Mouse (Mus musculus): ENCODE data around the gene Eral1.
"Not testable (repeated sequence)": the region's sequence is repeated elsewhere in the genome, so short reads cannot be mapped to it uniquely, and the experiment has no call there.

Eral1 gene

DNA sequence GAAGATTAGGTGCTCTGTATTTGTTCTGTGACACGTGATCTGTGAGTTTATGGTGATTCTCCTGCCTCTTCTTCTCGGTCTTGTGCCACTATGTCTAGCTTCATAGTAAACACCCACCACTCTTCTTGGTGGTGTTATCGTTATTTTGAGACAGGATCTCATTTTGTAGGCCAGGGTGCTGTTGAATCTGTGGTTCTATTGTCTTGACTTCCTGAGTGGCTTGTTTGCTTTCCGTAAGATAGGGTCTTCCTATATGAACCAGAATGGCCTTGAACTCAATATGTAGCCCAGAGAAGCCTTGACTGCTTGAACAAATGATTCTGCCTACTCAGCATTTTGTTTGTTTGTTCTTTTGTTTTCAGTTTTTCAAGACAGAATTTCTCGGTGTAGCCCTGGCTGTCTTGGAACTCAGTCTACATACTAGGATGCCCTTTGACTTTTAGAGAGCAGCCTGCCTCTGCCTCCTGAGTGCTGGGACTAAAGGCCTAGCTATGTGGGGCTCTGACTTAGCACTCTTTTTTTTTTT, 7.6 kb upstream of the Eral1 start:
- DNase-seq (ENCODE audit: low read depth, low spot score) = no peak

DNA sequence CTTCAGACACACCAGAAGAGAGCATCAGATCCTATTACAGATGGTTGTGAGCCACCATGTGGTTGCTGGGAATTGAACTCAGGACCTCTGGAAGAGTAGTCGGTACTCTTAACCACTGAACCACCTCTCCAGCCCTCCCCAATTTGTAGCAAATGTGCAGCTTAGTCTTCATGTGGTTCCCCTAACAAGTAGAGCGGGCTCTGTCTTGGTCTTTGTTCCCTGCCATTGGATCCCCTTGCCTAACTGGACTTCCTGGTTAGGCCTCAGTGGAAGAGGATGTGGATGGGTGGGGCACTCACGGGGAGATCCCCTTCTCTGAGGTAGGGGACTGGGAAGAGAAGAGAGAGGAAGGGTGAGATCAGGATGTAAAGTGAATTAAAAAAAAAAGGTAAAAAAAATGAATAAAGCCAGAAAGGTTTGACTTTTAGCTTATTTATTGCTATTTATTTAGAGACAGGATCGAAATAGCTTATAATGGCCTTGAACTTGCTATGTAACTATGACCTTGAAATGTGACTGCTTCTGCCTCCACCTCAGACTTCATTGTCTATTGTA, 6.8 kb upstream of the Eral1 start:
- no peak for DNase-seq (ENCODE audit: low read depth, low spot score)

DNA sequence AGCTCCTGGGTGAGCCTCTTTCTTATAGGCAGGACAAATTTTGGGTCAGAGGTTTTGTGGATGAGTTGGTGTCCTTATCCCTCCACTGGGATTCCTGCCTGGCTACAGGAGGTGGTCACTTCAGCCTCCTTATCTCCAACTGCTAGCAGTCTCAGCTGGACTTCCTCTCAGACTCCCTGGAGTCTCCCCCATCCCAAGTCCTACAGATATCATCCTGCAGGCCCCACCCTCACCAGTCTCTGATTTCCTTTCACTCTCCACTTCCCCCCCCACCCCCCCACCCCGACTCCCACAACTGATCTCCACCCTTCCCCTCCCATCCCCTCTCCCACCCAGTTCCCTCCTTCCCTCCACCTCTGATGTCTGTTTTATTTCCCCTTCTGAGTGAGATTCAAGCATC, 3.4 kb upstream of the Eral1 start:
- DNase-seq (ENCODE audit: low read depth, low spot score) = no peak

DNA sequence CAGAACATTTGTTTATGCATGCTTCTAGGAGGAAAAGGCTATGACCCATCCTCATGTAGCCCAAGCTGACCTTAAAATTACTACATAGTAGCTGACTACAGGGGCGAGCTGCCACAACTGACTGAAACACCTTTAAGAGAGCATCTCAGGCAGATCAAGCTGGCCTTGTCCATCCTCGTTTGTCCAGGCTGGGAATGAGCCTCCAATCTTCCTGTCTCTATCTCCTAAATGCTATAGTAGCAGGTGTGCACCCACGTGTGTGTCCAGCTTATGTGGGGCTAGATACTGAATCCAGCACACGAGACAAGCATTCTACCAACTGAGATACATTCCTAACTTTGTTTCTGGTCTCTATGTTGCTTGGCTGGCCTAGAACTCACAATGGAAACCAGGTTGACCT, 5.5 kb downstream of the Eral1 start:
- no peak for DNase-seq (ENCODE audit: low read depth, low spot score)

DNA sequence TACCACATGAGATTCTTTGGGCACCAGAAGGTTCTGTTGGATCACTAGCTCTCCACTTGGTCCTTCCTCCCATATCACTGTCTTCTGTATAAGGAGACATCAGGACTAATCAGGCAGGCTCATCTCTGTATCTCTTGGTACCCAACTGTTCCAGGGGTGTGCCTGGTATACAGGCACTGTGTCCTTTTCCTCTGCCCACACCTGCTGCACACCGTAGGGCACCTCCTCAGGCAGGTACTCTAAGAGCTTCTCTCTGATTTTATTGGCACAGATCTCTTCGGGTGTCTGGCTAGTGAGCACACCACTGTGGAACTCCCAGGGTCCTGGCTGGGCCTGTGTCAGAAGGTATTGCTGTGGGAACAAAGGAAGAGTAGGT, 5.9 kb downstream of the Eral1 start:
- DNase-seq (ENCODE audit: low read depth, low spot score) = no peak

DNA sequence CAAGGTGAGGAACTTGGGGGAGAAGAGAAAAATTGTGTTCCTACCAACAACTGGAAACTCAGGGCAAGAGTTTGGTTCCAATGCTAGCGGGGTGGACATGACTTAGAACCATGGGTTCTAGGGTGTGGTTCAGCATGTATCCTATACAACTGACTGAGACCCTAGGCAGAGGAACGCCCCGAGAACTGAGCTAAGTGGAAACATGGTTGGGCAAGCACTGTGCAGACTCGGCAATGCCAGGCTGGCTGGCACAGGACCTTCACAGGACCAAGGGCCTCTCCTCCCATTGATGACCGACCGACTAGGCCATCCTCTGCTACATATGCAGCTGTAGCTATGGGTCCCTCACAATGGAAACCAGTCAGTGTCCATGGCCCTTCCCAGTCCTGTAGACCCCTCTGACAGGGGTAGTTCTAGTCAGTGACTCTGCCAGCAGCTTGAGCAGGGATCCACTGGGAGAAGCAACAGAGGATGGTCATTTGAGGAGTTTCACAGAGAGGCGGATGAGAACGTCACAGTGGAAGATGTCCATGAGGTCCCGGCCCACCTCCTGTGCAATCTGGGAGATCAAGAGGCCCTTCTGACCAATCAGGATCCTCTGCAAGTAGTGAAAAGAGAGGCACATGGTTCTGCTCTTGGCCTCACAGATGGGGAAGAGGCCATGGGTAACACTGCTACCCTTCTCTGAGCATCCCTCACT, 6.5 kb downstream of the Eral1 start:
- DNase-seq (ENCODE audit: low read depth, low spot score) = no peak

DNA sequence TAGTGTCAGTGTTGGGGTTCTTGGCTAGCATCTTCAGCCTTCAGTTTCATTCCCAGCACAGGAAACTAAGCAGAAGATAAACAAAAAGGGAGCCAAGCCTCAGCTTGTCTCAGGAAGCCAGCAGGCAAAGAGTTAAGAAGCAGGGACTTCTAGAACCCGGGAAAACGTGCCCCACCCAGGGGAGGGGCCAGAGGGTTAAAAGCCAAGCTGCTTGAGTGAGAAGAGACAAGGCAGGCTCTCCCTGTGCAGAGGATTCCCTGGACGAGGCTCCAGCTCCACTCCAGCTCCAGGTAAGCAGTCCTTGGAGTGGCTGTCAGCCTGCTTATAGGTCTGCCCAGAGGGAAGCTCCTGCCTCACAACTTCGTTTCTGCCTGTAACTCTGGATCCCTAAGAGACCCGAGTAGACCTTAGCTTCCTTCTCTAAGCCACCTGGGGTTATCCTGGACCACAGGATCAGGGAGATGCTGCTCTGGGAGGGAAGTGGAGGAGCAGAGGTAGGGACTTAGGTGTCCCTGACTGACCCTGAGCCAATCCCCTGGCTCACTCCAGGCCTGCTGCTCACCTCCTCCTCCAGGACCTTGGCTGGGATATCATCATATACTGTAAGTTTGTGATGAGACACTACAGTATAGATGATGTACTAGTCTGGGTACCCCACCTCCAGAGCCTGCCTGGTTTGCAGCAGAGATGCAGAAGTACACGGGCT, 7.6 kb downstream of the Eral1 start:
- DNase-seq (ENCODE audit: low read depth, low spot score) = no peak

DNA sequence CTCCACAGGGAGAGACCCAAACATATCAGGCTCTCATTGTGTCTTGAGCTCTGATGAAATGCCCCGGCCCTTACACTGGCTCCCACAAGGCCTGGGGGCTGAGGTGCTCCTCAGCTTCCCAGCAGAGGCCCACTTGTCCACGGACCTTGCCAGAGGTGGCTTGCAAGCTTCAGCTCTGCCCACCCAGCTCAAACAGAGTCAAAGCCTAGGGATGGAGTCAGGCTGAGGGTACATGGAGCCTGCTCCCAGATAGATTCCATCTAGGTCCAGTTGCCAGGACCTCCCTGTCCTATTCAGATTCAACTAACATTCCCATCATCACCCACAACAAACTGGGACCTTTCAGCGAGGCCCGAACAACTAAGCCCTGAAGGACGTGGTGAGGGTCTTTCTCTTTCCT, 8.2 kb downstream of the Eral1 start:
- DNase-seq (ENCODE audit: low read depth, low spot score) = no peak

DNA sequence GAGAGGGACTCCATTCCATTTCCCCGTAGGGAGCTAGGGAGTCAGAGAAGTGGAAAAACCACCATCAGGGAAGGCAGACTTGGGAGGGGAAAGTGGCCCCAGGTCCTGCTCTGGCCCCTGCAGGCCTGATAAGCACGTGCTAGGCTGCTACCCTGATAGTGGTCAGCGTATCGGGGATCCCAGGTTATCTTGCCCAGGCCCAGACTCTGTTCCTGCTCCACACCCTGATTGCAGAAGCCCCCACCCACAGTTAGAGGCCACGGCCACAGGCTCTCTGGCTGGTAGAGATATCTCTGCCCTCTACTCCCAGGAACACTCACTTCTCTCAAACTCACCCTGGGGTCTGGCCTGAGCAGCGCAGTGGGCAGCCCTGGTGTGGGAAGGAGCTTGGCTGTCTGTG, 10.5 kb downstream of the Eral1 start:
- DNase-seq (ENCODE audit: low read depth, low spot score) = no peak

DNA sequence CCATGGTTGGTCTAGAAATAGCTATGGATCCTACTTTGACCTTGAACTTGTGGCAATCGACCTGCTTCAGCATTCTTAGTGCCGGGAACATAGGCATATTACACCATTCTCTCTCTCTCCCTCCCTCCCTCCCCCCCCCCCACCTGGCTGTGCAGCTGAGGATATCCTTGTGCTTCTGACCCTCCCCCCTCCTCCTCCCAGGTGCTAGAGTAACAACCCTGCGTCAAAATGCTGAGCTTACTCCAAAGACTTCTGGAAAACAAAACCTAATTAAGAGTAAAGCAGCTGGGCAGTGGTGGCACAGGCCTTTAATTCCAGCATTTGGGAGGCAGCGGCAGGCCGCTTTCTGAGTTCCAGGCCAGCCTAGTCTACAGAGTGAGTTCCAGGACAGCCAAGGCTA, 11.1 kb downstream of the Eral1 start:
- no peak for DNase-seq (ENCODE audit: low read depth, low spot score)

DNA sequence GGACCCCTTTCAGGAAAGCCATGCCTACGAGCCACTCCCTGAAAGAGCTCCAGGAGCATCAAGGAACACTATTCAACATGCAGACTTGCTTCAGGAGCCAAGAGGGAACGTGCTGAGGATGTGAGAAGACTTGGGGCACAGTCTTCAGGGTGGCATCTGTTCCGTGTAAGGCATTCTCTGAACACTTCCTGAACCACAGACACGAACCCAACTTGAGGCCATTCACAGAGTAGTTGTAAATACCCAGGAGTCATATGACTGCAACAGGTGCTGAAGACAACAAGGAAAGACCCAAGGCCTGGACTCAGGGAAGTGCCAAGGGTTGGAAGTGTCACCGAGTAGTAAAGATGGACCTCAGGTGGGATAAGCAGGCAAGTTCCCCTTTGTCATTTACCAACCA, 12.6 kb downstream of the Eral1 start:
- DNase-seq (ENCODE audit: low read depth, low spot score) = no peak

DNA sequence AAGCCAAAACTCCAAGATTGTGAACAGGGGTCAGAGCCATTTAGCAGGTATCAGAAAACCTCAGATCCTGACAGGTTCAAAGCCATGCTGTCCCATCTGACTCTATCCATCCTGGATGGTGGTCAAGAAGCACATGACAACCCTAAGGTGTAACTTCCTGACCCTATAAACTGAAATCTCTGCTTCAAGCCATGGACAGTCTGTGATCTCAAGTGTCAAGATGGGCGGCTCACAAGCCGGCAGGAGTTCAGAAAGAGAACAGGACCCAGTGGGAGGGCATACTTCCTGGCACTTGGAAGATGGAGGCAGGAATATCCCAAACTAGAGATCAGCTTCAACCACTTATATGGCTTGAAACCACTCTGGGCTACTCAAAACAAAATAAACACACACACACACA, 13.5 kb downstream of the Eral1 start:
- no peak for DNase-seq (ENCODE audit: low read depth, low spot score)

DNA sequence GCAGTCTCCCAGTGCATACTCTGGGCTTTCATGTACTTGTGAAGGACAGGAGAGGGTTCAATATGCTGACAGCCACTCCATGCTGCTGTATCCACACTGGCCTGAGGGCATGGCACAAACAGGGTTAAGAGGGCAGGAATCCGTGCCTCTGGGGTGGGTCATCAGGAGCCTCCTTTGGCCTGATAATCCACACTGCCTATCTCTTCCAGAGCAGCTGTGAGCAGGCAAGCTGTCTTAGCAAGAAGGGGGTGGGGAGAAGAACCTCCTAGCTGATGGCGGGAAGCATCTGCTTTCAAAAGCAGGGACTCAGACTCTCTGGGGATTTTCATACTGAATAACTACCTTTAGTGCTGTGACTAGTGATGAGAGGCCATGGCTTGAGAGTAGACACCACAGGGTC, 14.3 kb downstream of the Eral1 start:
- DNase-seq (ENCODE audit: low read depth, low spot score) = no peak

DNA sequence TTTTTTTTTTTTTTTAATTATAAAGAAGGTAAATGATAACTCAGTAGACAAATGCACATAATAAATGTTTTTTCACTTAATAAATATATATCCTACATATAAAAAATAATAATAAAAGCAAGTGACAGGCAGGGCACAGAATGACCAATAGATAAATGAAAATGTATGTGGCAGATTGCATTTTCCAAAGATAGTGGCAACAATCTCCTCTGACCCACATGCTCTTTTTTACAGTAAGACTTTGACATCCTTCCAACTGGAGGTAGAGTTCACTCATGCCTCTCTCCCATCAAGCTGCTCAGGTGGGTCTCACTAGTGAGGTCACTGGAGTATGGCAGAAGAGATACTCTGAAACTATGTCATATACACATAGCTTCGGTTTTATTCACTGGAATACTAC, 17.6 kb downstream of the Eral1 start:
- DNase-seq (ENCODE audit: low read depth, low spot score) = no peak

DNA sequence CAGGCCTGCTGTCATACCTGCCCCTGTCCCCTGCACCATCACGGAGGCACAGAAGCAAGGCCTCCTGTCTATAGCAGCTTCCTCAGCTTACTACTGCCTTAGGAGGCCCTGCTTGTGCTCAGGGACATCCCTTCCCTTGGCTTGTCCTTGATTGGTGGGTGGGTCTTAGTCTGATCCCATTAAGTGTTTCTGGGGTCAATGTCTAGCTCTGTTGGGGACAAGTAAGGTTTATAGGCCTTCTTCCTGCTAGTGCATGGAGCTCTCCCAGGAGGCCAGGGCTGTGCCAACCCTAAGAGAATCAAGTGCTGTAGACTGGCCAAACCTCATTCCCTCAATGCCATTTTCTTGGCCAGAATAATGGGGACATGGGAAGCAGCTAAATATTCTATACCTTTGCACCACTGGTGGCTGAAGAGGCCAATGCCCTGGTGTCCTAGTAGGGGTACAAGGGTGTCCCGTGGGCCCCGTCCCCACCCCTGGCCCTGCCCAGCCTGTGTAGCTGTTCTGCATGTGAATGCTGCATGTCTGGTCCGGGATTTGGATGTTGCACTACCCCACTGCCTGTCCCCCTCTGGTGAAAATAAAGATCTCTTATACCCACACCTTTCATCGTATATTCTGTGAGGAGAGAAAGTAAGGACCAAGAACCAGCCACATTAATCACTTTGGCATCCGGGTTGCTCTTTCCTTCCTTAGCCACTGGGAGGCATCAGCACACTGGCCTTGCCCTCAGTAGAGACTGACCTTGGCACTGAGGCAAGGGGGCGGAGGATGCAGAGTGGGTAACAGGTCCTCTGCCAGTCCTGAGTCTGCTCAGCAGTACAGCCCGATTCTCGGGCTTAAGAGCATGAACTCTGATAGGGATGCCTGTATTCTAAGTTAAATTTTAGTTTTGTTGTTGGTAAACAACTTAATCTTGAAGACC, 20.1 kb downstream of the Eral1 start:
- DNase-seq (ENCODE audit: low read depth, low spot score) = no peak

DNA sequence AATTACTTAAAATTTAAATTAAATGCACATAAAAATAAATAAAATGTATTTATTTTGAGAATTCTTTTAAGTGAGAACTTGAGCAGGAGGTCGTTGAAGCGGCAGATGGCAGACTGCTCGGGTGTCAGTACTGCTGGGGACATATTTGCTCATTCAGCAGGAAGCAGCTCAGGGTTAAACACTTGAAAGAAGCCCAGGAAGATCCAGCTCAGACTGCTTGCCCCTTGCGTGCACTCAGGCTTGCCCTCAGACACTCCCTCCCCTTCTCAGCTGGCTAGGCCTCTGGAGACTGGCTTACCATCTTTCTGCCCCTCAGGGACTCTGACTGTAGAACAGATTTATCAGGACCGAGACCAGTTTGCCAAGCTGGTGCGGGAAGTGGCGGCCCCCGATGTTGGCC, 23.2 kb downstream of the Eral1 start:
- no peak for DNase-seq (ENCODE audit: low read depth, low spot score)

DNA sequence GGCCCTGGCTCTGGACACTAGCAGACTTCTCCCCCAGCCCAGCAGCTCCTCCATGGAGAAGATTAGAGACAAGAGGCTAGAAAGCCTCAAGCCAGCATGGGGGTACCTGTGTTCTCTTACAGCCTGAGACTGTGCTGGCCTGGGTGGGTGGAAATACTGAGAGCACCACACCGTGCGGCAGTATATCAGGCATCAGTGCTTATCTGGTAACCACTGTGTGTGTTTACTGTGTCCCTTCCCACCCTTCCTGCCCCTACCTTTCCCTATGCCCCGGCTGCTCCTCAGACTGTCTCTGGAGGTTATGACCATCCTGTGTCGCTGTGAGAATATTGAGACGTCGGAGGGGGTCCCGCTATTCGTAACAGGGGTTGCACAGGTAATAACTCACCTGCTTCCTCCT, 27.1 kb downstream of the Eral1 start:
- no peak for DNase-seq (ENCODE audit: low read depth, low spot score)

DNA sequence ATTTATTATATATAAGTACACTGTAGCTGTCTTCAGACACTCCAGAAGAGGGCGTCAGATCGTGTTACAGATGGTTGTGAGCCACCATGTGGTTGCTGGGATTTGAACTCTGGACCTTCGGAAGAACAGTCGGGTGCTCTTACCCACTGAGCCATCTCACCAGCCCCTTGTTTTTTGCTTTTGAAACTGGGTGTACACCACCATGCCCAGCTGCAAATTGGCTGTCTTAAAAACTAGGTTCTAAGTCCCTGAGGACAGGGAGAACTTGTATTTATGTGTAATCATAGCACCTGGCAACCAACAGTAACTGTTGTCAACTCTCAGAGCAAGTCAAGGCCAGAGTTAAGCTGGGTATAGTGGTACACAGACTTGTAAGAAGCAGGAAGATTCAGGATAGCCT, 31.5 kb downstream of the Eral1 start:
- not testable (repeated sequence) for DNase-seq (ENCODE audit: low read depth, low spot score)

DNA sequence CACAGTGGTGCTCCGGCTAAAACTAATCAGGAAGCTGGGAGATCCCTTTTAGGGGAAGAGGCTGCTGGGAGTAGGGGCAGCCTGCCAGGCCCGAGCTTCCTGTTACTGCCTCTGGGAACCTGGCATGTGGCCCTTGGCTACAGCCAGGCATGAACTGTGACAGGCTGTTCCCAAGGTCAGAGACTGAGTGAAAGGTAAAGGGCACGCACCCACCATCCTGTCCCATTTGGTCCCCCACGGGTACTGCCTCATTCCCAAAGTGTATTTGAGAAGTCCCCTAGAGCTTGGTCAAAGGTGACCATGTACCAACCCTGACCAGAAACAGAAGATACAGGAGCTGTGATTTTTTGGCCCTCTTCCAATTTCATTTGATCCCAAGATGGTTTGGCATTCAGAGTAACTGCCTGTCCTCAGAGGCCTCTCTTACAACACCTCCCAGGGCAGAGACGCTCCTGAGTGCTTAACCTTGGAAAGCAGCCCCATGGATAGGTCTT, 35.4 kb downstream of the Eral1 start:
- no peak for DNase-seq (ENCODE audit: low read depth, low spot score)

DNA sequence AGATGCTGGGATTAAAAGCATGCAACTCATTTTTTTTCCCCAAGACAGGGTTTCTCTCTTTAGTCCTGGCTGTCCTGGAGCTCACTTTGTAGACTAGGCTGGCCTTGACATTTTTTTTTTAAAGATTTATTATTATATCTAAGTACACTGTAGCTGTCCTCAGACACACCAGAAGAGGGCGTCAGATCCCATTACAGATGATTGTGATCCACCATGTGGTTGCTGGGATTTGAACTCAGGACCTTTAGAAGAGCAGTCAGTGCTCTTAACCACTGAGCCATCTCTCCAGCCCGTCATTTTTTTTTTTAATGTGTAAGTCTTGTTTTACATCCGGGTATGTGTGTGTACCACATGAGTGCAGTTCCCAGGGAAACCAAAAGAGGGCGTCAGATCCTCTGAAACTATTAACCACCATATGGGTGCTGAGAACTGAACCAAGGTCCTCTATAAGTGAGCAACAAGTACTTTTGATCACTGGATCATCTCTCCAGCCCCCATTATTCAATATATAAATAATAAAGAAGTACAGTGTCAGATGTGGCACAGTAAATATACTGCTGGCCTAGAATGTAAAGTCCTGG, 37.8 kb downstream of the Eral1 start:
- not testable (repeated sequence) for DNase-seq (ENCODE audit: low read depth, low spot score)

DNA sequence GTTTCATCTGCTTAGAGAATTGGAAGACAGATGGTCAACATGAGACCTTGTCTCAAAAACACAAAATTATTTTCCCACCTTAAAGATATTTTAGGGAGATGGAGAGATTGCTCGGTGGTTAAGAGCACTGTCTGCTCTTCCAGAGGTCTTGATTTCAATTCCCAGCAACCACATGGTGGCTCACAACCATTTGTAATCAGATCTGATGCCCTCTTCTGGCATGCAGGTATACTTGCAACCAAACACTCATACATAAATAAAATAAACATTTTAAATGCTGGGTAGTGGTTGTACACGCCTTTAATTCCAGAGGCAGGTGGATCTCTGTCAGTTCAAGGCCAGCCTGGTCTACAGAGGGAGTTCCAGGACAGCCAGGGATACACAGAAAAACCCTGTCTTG, 39.3 kb downstream of the Eral1 start:
- no peak for DNase-seq (ENCODE audit: low read depth, low spot score)

Data from brain, embryonic 18.5 days (tissue).